Mouse (Mus musculus) macrophage (primary cell): Measurements from ENCODE around the gene Nrf1. TPM values are rescaled to one million over a fixed set of nuclear protein-coding genes. Genes with fewer than 3 reads are reported as not detected.

ENCODE experiments used
- H3K27ac ChIP-seq: fragments of 350-480 bp; formaldehyde crosslinking; 2 replicates; pipeline ENCODE4 v1.9.0; 2021
- H3K36me3 ChIP-seq: fragments of 350-480 bp; formaldehyde crosslinking; 2 replicates; pipeline ENCODE4 v1.9.0; 2021; ENCODE audit errors: inconsistent target
- H3K4me3 ChIP-seq: fragments of 350-480 bp; formaldehyde crosslinking; 2 replicates; pipeline ENCODE4 v1.9.0; 2021; ENCODE audit errors: inconsistent target
- H3K79me2 ChIP-seq: fragments of 350-480 bp; formaldehyde crosslinking; 2 replicates; pipeline ENCODE4 v1.9.0; 2021; ENCODE audit errors: inconsistent target
- WGBS: methylation state at CpG from one replicate; pipeline ENCODE4 v1.1.7; 2026; ENCODE audit warnings: inconsistent platforms; ENCODE audit not compliant: missing documents; 5-methylcytosine and 5-hydroxymethylcytosine counted together
- polyA plus RNA-seq: library from polyadenylated mRNA; stranded (reverse); fragments of 250-400 nt; gene quantifications from 3 replicates; pipeline ENCODE4 v1.2.4, GENCODE M21; 2018; ENCODE audit warnings: inconsistent platforms

Nrf1 gene
- polyA plus RNA-seq, 1 experiment from 2014 or later: 11.2 TPM

DNA sequence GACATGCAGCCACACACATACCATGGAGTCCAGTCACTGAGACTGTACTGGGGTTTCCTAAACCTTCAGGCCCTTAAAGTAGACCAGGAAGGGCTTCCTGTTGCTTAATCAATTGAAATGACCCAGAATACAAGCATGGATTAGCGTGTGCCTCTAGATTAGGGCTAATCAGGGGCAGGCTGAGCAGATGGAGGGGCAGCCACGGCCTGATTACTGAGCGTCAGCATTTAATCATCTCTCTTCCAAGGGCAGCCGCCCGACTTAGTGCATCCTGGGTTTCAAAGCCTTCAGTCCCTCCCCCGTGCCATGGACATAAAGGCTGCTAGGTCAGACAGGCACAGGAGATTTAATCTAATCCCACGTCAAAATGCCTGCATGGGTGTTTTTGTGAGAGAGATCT lies 99.3 kb downstream of the Nrf1 start:
- no peak overlapping the region for H3K27ac ChIP-seq
- no peaks in the 10 kb centered on the region for H3K79me2 ChIP-seq
- 89% methylated on average over 7 of the region's 7 CpGs for whole genome bisulfite sequencing
- H3K36me3 ChIP-seq: peaks cover 16% of the 10 kb centered on the region; the same call in 1 of the 2 replicates
- no peak overlapping the region for H3K4me3 ChIP-seq

DNA sequence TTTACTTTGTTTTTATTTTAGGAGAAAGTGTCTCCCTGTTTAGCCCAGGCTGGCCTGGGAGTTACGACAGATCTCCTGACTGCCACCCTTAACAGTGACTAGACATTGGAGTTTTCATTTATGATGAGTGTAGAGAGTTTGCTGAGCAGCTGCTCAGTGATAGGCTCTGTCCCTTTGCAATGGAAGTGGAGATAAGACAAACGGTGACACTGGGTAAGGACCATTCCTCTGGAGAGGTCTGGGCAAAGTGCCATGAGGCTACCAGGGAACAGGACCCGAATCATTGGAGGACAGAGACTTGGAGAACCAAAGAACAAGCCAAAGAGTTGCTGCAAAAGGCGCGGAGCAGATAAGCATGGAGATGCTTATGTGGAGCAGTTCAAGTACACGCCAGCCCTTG lies 100.0 kb downstream of the Nrf1 start:
- WGBS: 96% methylated on average over 6 of the region's 6 CpGs
- peaks cover 23% of the 10 kb centered on the region; the same call in 1 of the 2 replicates for H3K36me3 ChIP-seq
- H3K79me2 ChIP-seq: no peaks in the 10 kb centered on the region
- H3K27ac ChIP-seq: no peak overlapping the region
- no peak overlapping the region for H3K4me3 ChIP-seq

DNA sequence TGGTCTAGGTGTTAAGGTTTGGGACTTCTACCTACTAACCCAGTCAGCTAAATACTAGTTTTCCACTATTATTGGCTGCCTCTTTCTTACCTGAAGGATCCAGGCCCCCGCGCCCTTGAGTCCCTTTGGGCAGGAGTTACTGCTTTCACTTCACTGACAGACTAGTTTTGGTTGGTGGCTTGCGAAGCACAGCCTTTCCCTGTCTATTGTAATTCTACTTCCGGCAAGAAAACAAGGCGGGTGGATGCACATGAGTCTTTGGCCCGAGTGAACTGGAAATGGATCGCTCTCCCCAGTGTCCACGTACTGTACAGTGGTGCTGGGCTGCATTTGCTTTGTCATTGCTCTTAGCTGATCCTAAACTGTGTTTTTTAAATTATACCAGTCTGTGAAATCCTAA lies 102.7 kb downstream of the Nrf1 start:
- Histone ChIP-seq H3K36me3 (peaks cover 24% of the 10 kb centered on the region; the same call in 1 of the 2 replicates), H3K4me3 (no peak overlapping the region), H3K27ac (no peak overlapping the region), H3K79me2 (no peaks in the 10 kb centered on the region)
- 90% methylated on average over 8 of the region's 8 CpGs for WGBS

DNA sequence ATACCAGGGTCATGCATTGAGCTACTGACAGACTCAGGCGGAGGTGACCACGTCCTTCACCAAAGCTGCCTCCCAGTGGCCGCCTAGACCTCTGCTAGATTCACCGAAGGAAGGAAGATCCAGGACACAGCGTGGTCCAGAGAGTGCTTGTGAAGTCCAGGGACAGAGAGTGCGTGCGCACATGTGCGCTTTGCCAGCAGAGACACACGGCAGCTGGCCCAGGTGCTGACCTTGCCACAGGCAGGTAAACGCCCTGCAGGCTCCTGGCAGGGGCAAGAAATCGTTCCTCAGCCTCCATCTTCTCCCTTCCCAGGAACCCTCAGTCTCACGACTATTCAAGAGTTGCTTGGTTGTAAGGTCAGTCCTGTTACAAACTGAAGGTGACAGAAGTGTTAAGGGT lies 104.4 kb downstream of the Nrf1 start:
- Histone ChIP-seq H3K4me3 (no peak overlapping the region), H3K27ac (no peak overlapping the region), H3K36me3 (peaks cover 24% of the 10 kb centered on the region; the same call in 1 of the 2 replicates), H3K79me2 (no peaks in the 10 kb centered on the region)
- 91% methylated on average over 12 of the region's 12 CpGs for WGBS

DNA sequence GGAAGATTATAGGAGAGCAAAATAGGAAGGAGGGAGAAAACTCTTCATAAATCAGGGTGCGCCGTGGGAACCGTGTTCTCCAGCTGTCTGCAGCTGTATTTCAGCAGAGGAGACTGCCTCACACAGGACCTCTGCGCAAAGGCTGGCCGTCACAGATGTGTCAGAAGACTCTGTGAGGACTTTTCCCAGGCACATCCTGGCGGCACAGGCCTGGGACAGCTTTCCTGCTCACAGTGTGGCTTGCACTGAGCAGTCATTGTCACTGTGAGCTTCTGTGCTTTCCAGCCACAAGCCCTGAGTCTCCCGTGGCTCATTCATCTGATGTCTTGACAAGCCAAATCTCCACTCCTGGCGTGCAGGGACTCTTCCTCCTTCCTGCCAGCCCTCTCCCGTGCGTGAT lies 104.9 kb downstream of the Nrf1 start:
- 94% methylated on average over 10 of the region's 10 CpGs for whole genome bisulfite sequencing
- H3K79me2 ChIP-seq: no peaks in the 10 kb centered on the region
- H3K4me3 ChIP-seq: no peak overlapping the region
- peaks cover 23% of the 10 kb centered on the region; the same call in 1 of the 2 replicates for H3K36me3 ChIP-seq
- no peak overlapping the region for H3K27ac ChIP-seq

DNA sequence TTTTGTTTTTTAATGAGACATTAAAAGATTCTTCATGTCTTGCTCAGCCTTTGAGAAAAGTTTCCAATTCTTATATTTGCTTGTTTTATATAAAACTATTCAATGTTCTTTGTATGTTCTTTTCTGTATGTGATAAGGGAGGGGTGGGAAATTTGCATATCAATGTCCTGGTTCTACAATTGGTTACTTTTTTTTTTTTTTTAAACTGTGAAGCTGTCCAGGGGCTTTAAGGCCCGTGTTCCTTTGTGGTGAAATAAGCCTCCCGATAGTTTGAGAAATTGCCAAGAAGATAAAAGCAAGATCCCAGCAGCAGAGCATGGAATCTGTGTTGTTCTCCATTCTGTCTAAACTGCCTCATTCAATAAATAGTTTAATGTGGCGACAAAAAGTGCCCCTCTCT lies 105.3 kb downstream of the Nrf1 start:
- Histone ChIP-seq H3K79me2 (no peaks in the 10 kb centered on the region), H3K27ac (no peak overlapping the region), H3K4me3 (no peak overlapping the region), H3K36me3 (peaks cover 19% of the 10 kb centered on the region; the same call in 1 of the 2 replicates)
- WGBS: 87% methylated on average over 3 of the region's 3 CpGs

DNA sequence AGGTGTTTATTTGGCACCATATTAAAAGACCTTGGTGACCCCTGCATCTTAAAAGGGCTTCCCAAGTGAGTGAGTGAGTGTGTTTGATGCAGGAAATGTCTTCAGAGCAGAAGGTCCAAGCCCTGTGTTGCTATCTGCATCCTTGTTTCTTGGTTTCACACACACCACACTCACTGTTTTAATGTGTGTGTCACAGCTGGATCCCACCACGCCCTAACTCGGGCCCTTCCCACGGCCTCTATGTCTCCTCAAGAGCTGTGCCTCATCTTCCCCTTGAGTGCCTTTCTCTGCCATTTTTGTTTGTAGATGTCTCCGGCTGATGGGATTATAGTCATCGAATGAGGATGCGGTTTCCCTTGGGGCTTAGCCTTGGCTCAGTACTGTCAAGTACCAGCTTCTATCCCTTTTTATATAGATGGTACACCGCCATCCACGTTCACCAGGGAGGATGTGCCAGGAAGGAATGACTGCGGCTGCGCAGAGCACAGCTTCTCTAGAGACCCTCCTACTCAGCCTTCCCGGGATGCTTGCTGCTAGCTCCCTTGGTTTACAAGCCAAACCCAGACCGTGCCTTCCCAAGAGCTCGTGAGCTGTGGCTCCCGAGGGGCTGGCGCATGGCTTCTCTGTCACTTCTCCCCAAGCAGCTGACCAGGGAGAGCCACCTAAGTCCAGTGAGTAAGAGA lies 106.1 kb downstream of the Nrf1 start:
- H3K36me3 ChIP-seq: peaks cover 19% of the 10 kb centered on the region; the same call in 1 of the 2 replicates
- 96% methylated on average over 14 of the region's 15 CpGs for WGBS
- no peaks in the 10 kb centered on the region for H3K79me2 ChIP-seq
- H3K4me3 ChIP-seq: no peak overlapping the region
- H3K27ac ChIP-seq: no peak overlapping the region

DNA sequence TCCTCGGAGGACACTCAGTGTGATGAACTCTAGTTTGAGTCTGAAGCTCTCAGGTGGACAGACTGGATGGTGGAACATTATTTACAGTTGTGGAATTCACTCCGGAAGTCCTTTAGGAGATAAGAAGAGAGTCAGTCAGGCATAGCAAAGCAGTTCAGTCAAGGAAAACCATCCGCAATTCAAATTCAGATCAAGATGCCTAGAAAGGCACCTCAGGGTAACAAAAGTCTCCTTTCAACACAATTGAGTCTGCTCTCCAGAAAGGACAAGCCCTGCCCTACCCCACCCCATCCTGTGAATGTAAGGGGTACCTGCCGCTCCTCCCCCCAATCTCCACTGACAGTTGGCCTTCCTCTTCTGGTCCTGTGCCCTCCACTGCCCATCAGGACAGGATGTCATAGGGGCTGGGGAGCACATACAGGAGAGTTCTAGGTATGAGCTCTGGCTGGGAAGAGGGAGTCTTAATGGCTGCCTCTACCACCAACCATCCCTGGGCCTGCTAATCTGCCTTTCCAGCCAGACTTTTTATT lies 111.8 kb downstream of the Nrf1 start:
- H3K36me3 ChIP-seq: no peaks in the 10 kb centered on the region
- 95% methylated on average over 4 of the region's 4 CpGs for WGBS
- H3K4me3 ChIP-seq: no peak overlapping the region
- no peak overlapping the region for H3K27ac ChIP-seq
- no peaks in the 10 kb centered on the region for H3K79me2 ChIP-seq

DNA sequence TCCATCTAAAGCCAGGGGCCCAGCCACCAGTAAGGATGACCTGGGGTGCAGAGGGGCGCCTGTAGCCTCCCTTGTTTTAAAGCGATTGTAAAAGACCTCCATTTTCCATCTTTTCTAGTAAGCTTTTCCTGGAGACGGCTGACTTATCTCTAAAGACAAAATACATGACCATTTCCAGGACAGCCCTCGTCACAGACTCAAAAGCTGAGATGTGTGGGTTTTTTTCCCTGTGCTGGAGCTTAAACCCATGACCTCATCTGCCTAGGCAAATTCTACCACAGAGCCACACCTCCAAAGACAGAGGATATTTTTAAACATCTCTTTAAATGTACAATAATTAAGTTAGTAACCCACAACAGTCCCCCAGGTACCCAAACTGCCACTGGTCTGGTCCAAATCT lies 112.6 kb downstream of the Nrf1 start:
- Histone ChIP-seq H3K36me3 (no peaks in the 10 kb centered on the region), H3K4me3 (no peak overlapping the region), H3K79me2 (no peaks in the 10 kb centered on the region), H3K27ac (no peak overlapping the region)
- 95% methylated on average over 4 of the region's 4 CpGs for WGBS

DNA sequence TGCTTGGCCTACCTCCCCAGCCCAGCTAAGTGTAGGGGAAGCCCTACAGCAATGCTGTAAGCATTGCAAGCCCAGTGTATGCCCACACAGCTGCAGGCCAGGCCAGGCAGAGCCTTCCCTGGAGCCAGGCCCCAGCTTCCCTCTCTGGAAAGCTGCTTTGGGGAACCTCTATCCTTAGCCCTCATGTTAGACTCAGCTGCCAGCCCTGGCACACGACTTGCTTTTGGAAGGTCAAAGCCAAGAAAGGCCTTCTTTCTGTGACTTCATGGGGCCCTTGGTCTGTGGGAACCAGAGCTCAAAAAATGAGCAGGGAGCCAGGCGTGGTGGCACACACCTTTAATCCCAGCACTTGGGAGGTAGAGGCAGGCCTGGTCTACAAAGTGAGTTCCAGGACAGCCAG lies 113.8 kb downstream of the Nrf1 start:
- Histone ChIP-seq H3K79me2 (no peaks in the 10 kb centered on the region), H3K36me3 (no peaks in the 10 kb centered on the region), H3K27ac (no peak overlapping the region), H3K4me3 (no peak overlapping the region)
- 78% methylated on average over 2 of the region's 2 CpGs for WGBS

DNA sequence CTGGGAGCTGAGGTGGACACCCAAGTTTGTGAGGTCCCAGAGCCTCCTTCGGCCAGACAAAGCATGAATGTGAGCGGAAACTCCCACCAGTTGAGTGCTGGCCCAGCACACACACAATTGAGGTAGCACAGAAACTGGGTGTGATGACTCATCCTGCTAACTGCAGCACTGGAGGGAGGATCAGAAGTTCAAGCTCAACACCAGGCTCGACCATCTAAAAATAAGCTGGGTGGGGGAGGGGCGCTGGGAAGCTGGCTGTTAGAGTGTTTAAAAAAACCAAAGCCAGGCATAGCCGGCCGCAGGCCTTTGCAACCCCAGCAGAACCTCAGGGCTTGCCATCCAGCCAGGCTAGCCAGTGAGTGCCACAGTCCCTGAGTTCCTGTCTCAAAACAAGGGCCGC lies 114.3 kb downstream of the Nrf1 start:
- Histone ChIP-seq H3K36me3 (no peaks in the 10 kb centered on the region), H3K27ac (no peak overlapping the region), H3K79me2 (no peaks in the 10 kb centered on the region), H3K4me3 (no peak overlapping the region)
- 59% methylated on average over 7 of the region's 7 CpGs for WGBS

DNA sequence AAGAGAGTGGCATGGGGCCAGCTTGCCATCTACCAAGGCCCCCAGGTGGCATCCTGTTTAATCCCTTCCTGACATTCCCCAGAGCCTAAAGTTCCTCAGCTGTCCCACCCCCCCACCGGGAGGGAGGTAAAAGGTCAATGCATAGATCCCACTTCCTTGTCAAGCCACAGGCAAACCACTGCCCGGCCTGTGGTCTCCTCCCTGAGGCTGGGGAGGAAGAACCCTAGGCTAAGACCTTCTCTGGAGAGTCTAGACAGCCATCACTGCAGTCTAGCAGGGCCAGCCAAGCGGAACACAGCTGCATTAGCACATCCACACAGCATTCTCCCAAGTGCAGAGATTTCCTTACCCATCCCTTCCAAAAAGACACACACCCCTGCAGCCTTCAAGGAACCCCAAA lies 118.6 kb downstream of the Nrf1 start:
- Histone ChIP-seq H3K36me3 (no peaks in the 10 kb centered on the region), H3K27ac (no peak overlapping the region), H3K4me3 (no peak overlapping the region), H3K79me2 (no peaks in the 10 kb centered on the region)
- 39% methylated on average over 3 of the region's 3 CpGs for whole genome bisulfite sequencing

DNA sequence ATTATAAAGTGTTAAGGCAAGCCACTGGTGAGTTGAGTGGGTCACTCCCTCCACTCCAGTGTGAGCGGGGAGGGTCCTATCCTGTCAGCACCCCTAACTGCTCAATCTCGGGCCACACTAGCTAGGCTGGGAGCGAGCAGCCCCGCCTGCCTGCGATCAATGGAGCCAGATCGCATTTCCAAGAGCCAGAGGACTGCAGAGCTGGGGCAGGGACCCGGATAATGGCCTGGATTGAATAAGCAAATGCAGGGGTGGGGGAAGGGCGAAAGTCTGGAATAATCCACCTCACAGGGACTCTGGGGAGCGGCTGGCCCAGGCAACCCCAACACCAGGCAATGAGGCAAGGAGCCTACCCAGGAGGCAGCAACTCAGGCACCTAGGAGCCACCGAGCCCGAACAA lies 119.4 kb downstream of the Nrf1 start:
- 92% methylated on average over 11 of the region's 11 CpGs for WGBS
- no peak overlapping the region for H3K4me3 ChIP-seq
- H3K27ac ChIP-seq: no peak overlapping the region
- no peaks in the 10 kb centered on the region for H3K79me2 ChIP-seq
- no peaks in the 10 kb centered on the region for H3K36me3 ChIP-seq

DNA sequence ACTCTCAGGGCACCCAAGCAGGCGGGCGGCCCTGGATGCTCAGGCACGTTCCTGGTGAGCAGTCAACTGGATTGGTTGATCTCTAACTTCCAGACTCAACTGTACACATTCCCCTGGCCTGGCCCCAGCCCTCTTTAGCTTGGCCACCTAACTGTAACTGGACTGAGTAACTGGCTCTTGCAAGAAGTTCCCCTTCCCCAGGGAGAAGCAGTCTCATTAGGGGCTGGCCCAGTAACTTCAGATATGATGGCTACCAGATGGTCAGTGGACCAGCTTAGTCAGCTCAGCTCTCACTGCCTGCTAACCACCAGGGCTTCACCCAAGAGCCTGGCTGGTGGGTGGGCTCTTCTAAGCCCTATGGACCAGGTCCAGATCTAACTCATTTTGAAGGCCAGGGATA lies 120.5 kb downstream of the Nrf1 start:
- no peaks in the 10 kb centered on the region for H3K36me3 ChIP-seq
- no peak overlapping the region for H3K27ac ChIP-seq
- H3K79me2 ChIP-seq: no peaks in the 10 kb centered on the region
- 86% methylated on average over 3 of the region's 3 CpGs for WGBS
- H3K4me3 ChIP-seq: no peak overlapping the region

DNA sequence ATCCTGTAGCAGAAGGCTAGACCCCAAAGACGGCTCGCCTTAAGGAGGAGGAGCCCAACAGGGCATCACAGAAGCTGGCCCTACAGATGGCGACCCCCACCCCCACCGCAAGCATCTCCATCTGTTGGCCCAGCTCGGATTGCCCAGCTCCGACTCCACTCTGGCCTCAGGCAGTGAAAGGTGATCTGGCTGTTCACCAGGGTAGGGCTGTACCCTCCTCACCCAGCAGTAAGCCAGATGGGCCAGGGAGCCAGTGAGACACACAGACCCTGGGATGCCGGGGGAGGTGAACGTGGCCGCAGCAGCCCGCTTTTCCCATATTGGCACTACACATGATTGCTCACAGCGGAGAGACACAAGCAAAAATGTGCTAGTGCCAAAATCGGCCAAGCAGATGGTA lies 121.4 kb downstream of the Nrf1 start:
- Histone ChIP-seq H3K79me2 (no peaks in the 10 kb centered on the region), H3K4me3 (no peak overlapping the region), H3K27ac (no peak overlapping the region), H3K36me3 (no peaks in the 10 kb centered on the region)
- 93% methylated on average over 8 of the region's 12 CpGs for WGBS

DNA sequence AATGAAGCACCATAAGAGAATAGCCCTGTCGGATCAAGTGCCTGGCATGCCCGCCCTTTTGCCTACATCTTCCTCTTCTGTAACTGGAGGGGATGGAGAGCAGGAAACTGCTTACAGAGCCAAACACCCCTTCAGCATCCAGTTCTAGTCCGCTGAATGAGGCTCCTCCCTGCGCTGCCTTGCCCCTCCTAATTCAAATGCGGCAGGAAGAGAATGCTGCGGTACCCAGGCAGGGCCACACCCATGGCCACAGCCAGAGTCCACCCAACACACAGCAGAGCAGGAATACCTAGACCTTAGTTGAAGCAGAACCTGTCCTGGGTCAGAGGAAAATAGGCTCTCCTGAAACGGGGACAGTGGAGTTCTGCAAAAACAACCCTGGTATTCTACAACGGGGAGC lies 123.4 kb downstream of the Nrf1 start:
- Histone ChIP-seq H3K36me3 (no peaks in the 10 kb centered on the region), H3K4me3 (no peak overlapping the region), H3K27ac (no peak overlapping the region), H3K79me2 (no peaks in the 10 kb centered on the region)
- 17% methylated on average over 8 of the region's 8 CpGs for WGBS
